Mouse (Mus musculus) kidney, adult 2 months (tissue): Measurements from ENCODE around the gene Kiss1.

ENCODE experiments used
- CTCF ChIP-seq: fragments of 200-500 bp; conservative IDR thresholded peaks from 2 replicates; pipeline ENCODE4 v1.5.1; 2011; ENCODE audit warnings: low read depth, mild to moderate bottlenecking, control low read depth, low read length, moderate library complexity, mixed read lengths; ENCODE audit not compliant: insufficient read depth, insufficient read length
- POLR2A ChIP-seq: fragments of 200-500 bp; IDR thresholded peaks from one replicate; pipeline ENCODE4 v1.6.1; 2011; ENCODE audit warnings: low read depth, low read length, control low read depth

DNA sequence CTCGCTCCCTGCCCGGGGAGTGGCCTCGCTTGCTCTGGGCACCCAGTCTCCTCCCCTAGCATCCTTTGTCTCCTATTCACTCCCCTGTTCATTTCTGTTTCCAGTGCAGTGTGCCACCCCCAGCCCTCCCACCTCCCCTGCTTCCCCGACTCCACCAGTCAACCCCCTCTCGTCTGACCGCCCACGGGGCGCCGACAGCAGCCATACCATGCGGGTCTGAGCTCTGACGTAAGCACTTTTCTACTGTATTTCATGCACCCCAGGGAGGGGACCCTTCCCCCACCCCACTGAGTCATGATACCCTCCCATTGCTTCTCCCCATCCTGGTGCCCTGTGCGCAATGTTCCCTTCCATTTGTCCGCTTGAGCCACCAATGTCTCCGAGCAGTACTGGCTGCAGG is 22.9 kb upstream of the Kiss1 start:
- TF ChIP-seq CTCF, result no peak
- no peak for TF ChIP-seq POLR2A
